Mouse (Mus musculus) neural tube, embryonic 12.5 days (tissue): ENCODE data around the gene Slc35b1. TPM values are rescaled to one million over a fixed set of nuclear protein-coding genes. Genes with fewer than 3 reads are reported as not detected.

Experiments
- ATAC-seq: fragments of 200-750 bp; cut with Nextera tagmentation; 2 replicates; pipeline ENCODE4 v1.8.0; 2017; ENCODE audit warnings: low read depth, mild to moderate bottlenecking, moderate TSS enrichment, moderate library complexity; ENCODE audit not compliant: low FRiP score
- H3K27ac ChIP-seq: fragments of 300-500 bp; sonication (generic); 2 replicates; pipeline ENCODE4 v1.5.1; 2016
- H3K27me3 ChIP-seq: fragments of 300-500 bp; sonication (generic); replicated peaks from 2 replicates; pipeline ENCODE4 v1.6.1; 2016; ENCODE audit warnings: mild to moderate bottlenecking
- H3K36me3 ChIP-seq: fragments of 300-500 bp; sonication (generic); 2 replicates; pipeline ENCODE4 v1.6.1; 2016; ENCODE audit warnings: mild to moderate bottlenecking
- H3K4me1 ChIP-seq: fragments of 300-500 bp; sonication (generic); 2 replicates; pipeline ENCODE4 v1.6.1; 2016
- H3K4me2 ChIP-seq: fragments of 300-500 bp; sonication (generic); replicated peaks from 2 replicates; pipeline ENCODE4 v1.6.1; 2016; ENCODE audit warnings: mild to moderate bottlenecking
- H3K4me3 ChIP-seq: fragments of 300-500 bp; sonication (generic); 2 replicates; pipeline ENCODE4 v1.5.1; 2016
- H3K9ac ChIP-seq: fragments of 300-500 bp; sonication (generic); 2 replicates; pipeline ENCODE4 v1.6.1; 2016; ENCODE audit warnings: mild to moderate bottlenecking
- H3K9me3 ChIP-seq: fragments of 300-500 bp; sonication (generic); 2 replicates; pipeline ENCODE4 v1.6.1; 2016; ENCODE audit warnings: mild to moderate bottlenecking
- WGBS: fragments of 180-500 bp; shearing (Covaris S2); methylation state at CpG from one replicate; pipeline ENCODE4 v1.1.7; 2016; 5-methylcytosine and 5-hydroxymethylcytosine counted together
- polyA plus RNA-seq: library from polyadenylated mRNA; unstranded; fragments of >200 nt; fragmentation: Nextera tagmentation; extraction: Ambion mirVana; gene quantifications from 2 replicates; pipeline ENCODE4 v1.2.1, GENCODE M21; 2016

Gene Slc35b1
- polyA plus RNA-seq, 1 experiment from 2014 or later, result 127 TPM

GRCm38 (mm10) chr11:95389006-95389405, 4.5 kb downstream of the Slc35b1 start:
- no peak overlapping the region for H3K9ac ChIP-seq
- no peak overlapping the region for H3K4me3 ChIP-seq
- 76% methylated on average over 3 of the region's 3 CpGs for WGBS
- H3K27ac ChIP-seq, result no peak overlapping the region
- peaks cover 59% of the 10 kb centered on the region for H3K36me3 ChIP-seq
- peaks cover 13% of the 10 kb centered on the region for H3K4me1 ChIP-seq
- H3K4me2 ChIP-seq, result no peak overlapping the region
- ATAC-seq, result no peak
- no peaks in the 10 kb centered on the region for H3K9me3 ChIP-seq
- no peaks in the 10 kb centered on the region for H3K27me3 ChIP-seq

GRCm38 (mm10) chr11:95390420-95390819, 5.9 kb downstream of the Slc35b1 start:
- Histone ChIP-seq H3K4me3 (no peak overlapping the region), H3K9ac (no peak overlapping the region), H3K27ac (no peak overlapping the region), H3K27me3 (no peaks in the 10 kb centered on the region), H3K36me3 (peaks cover 59% of the 10 kb centered on the region), H3K4me2 (no peak overlapping the region), H3K9me3 (no peaks in the 10 kb centered on the region), H3K4me1 (peaks cover 17% of the 10 kb centered on the region)
- no peak for ATAC-seq
- 90% methylated on average over 6 of the region's 6 CpGs for WGBS

DNA sequence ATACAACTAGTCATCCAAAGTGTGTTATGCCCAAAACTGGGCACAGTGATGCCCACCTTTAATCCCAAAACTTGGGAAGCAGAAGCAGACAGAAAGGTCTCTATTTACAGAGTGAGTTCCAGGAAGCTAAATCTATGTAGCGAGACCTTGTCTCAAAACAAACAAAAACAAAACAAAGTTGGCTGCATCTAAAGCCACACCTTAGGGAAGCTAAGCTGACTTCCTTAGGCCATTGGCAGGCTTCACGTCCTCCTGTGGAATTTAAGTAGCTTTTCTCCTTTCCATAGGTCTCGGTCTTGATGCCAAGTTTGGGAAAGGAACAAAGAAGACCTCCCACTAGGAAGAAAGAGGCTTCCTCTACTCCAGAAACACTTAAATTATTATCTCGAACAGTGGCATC, 6.7 kb downstream of the Slc35b1 start:
- Histone ChIP-seq H3K27me3 (no peaks in the 10 kb centered on the region), H3K4me3 (no peak overlapping the region), H3K36me3 (peaks cover 59% of the 10 kb centered on the region), H3K9ac (no peak overlapping the region), H3K27ac (no peak overlapping the region), H3K4me1 (peaks cover 9% of the 10 kb centered on the region), H3K9me3 (no peaks in the 10 kb centered on the region), H3K4me2 (no peak overlapping the region)
- ATAC-seq, result no peak
- WGBS, result 84% methylated on average over 4 of the region's 4 CpGs

DNA sequence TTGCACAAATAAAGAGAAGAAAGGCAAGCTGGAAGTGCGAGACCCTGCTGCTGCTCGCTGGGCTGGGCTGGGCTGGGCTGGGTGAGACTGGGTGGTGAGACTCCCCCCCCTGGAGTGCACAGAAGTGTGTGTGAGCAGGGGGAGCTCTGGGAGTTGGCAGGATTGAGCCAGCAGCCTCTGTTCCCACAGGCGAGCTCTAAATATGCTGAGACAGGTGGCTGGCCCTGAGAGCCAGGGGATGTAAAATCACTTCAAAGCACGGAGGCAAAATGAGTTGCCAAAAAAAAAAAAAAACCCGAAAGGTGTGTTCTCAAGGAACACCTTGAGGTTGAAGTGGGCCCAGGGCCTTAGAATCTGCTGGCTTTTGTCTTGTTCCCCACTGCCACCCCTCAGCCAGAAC, 7.3 kb downstream of the Slc35b1 start:
- Histone ChIP-seq H3K4me3 (no peak overlapping the region), H3K36me3 (peaks cover 56% of the 10 kb centered on the region)
- no peak for ATAC-seq

GRCm38 (mm10) chr11:95392223-95392667, 7.8 kb downstream of the Slc35b1 start:
- Histone ChIP-seq H3K4me1 (peaks cover 8% of the 10 kb centered on the region), H3K9ac (no peak overlapping the region), H3K27ac (no peak overlapping the region), H3K4me3 (no peak overlapping the region), H3K27me3 (no peaks in the 10 kb centered on the region), H3K36me3 (peaks cover 51% of the 10 kb centered on the region), H3K4me2 (no peak overlapping the region), H3K9me3 (no peaks in the 10 kb centered on the region)
- no peak for ATAC-seq
- 62% methylated on average over 7 of the region's 7 CpGs for WGBS

More for the DNA sequence above, 7.3 kb downstream of the Slc35b1 start:
- Histone ChIP-seq H3K4me2 (no peak overlapping the region), H3K9me3 (no peaks in the 10 kb centered on the region), H3K9ac (no peak overlapping the region), H3K4me1 (peaks cover 8% of the 10 kb centered on the region), H3K27me3 (no peaks in the 10 kb centered on the region), H3K27ac (no peak overlapping the region)
- 76% methylated on average over 5 of the region's 5 CpGs for WGBS

GRCm38 (mm10) chr11:95392708-95393499, 8.4 kb downstream of the Slc35b1 start:
- ATAC-seq, result no peak
- Histone ChIP-seq H3K4me3 (no peak overlapping the region), H3K27me3 (no peaks in the 10 kb centered on the region), H3K36me3 (peaks cover 44% of the 10 kb centered on the region), H3K27ac (no peak overlapping the region), H3K9me3 (no peaks in the 10 kb centered on the region), H3K4me2 (no peak overlapping the region), H3K4me1 (peaks cover 8% of the 10 kb centered on the region), H3K9ac (no peak overlapping the region)
- WGBS, result 81% methylated on average over 11 of the region's 11 CpGs

- WGBS, result 28% methylated on average over 5 of the region's 5 CpGs
- no peak overlapping the region for H3K9ac ChIP-seq
- no peaks in the 10 kb centered on the region for H3K27me3 ChIP-seq
These were observed 9.0 kb downstream of the Slc35b1 start for GRCm38 (mm10) chr11:95393500-95393816.

GRCm38 (mm10) chr11:95394112-95394511, 9.6 kb downstream of the Slc35b1 start:
- Histone ChIP-seq H3K36me3 (peaks cover 32% of the 10 kb centered on the region), H3K9me3 (no peaks in the 10 kb centered on the region), H3K27me3 (no peaks in the 10 kb centered on the region), H3K4me3 (no peak overlapping the region), H3K4me1 (peaks cover 8% of the 10 kb centered on the region), H3K9ac (no peak overlapping the region), H3K4me2 (no peak overlapping the region), H3K27ac (no peak overlapping the region)
- no peak for ATAC-seq
- 19% methylated on average over 5 of the region's 5 CpGs for WGBS

More at GRCm38 (mm10) chr11:95393500-95393816, 9.0 kb downstream of the Slc35b1 start:
- no peaks in the 10 kb centered on the region for H3K9me3 ChIP-seq
- no peak overlapping the region for H3K4me3 ChIP-seq
- H3K27ac ChIP-seq, result no peak overlapping the region
- ATAC-seq, result no peak
- H3K4me1 ChIP-seq, result peaks cover 8% of the 10 kb centered on the region
- H3K36me3 ChIP-seq, result peaks cover 39% of the 10 kb centered on the region
- H3K4me2 ChIP-seq, result no peak overlapping the region

- Histone ChIP-seq H3K4me3 (no peak overlapping the region), H3K9me3 (no peaks in the 10 kb centered on the region), H3K9ac (no peak overlapping the region), H3K4me2 (no peak overlapping the region), H3K36me3 (peaks cover 10% of the 10 kb centered on the region), H3K27ac (no peak overlapping the region), H3K27me3 (no peaks in the 10 kb centered on the region), H3K4me1 (peaks cover 8% of the 10 kb centered on the region)
- 53% methylated on average over 1 of the region's 1 CpGs for WGBS
- no peak for ATAC-seq
These were observed 12.1 kb downstream of the Slc35b1 start for GRCm38 (mm10) chr11:95396548-95396947.

GRCm38 (mm10) chr11:95397843-95398835, 13.6 kb downstream of the Slc35b1 start:
- no peaks in the 10 kb centered on the region for H3K36me3 ChIP-seq
- 63% methylated on average over 14 of the region's 14 CpGs for WGBS

DNA sequence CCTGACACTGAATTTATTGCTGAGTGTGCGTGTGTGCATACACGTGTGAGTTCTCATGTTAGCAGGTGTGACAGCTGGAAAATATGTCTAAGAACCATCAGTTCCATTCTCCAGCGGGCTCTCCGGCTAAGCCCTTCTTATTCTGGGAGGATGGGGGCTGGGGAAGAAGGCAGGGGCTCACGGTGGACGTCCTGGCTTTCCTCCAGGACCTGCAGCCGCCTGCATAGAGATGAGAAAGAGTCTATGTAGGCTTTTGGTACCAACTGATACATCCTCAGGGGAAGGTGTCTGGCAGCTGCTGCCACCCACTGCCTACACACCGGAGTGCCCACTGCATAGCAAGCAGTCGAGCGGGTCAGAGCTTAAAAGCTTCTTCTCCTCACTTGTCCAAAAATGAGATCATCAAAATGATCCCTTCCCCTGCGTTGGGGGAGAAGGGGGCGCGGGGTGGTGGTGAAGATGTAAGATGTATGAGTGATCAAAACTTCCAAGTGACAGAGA, 15.1 kb downstream of the Slc35b1 start:
- Histone ChIP-seq H3K9me3 (no peaks in the 10 kb centered on the region), H3K4me3 (no peak overlapping the region), H3K4me2 (no peak overlapping the region), H3K27me3 (no peaks in the 10 kb centered on the region), H3K27ac (no peak overlapping the region), H3K9ac (no peak overlapping the region), H3K36me3 (no peaks in the 10 kb centered on the region), H3K4me1 (no peaks in the 10 kb centered on the region)
- no peak for ATAC-seq
- WGBS, result 73% methylated on average over 13 of the region's 13 CpGs

More at GRCm38 (mm10) chr11:95397843-95398835, 13.6 kb downstream of the Slc35b1 start:
- ATAC-seq, result no peak
- Histone ChIP-seq H3K4me1 (peaks cover 6% of the 10 kb centered on the region; the same call in 1 of the 2 replicates), H3K9ac (no peak overlapping the region), H3K27me3 (no peaks in the 10 kb centered on the region), H3K4me2 (no peak overlapping the region), H3K4me3 (no peak overlapping the region), H3K27ac (no peak overlapping the region), H3K9me3 (no peaks in the 10 kb centered on the region)

DNA sequence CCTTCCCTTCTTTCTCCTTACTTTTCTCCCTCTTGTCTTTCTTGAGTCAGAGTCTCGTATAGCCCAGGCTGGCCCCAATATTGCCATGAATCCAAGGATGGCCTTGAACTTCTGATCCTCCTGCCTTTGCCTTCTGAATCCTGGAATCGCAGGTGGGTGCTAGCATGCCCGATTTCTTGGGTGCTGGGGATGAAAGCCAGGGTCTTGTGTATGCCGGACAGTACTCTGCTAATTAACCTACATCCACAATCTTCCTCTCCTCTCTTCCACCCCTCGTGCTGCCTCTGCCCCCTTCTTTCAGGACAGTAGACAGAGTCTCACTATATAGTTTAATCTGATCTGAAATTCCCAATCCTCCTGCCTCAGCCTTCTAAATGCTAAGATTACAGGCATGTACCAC, 17.1 kb downstream of the Slc35b1 start:
- Histone ChIP-seq H3K4me1 (no peaks in the 10 kb centered on the region), H3K27me3 (no peaks in the 10 kb centered on the region), H3K36me3 (no peaks in the 10 kb centered on the region), H3K9me3 (no peaks in the 10 kb centered on the region), H3K9ac (no peak overlapping the region), H3K4me2 (no peak overlapping the region), H3K27ac (no peak overlapping the region), H3K4me3 (no peak overlapping the region)
- WGBS, result 88% methylated on average over 5 of the region's 5 CpGs
- no peak for ATAC-seq
